Mouse (Mus musculus): ENCODE data around the gene Clhc1. TPM values are rescaled to one million over a fixed set of nuclear protein-coding genes. Genes with fewer than 3 reads are reported as not detected.

Clhc1 gene
- polyA plus RNA-seq (2016; fragmentation: Nextera tagmentation; extraction: Ambion mirVana): 0.21 and 0.23 TPM in 2 replicates

DNA sequence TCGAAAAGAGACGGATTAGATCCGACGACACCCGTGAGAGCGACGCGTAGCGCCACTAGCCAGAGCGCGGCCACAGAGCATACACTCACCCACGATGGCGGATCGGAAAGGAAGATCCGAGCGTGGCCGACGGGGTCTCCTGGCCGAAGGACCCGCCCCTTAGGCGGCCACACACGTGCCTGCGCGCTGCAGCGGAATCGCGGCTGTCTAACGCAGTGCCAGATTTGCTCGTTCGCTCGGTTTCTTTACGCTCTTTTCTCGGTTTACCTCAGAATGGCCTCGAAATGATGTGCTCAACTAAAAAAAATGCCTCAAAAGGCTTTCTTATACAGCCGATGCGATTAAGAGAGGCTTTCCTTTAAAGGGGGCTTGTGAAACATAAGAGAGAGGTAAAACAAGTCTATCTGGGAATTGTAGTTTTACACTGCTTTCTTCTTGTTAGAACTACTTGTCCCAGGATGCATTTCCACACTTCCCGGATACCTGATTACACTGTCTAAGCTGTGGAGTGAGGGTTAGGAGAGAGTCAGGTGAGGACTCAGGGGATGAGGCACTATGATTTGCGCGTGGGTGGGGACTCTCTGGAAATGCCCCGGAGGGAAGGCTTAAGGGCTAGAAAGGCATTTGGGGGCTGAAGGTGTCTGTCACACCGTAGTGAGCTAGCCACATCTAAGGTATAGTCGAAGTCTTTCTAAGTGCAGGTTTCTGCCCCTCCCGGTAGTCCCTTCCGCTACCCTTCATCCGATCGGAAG lies at the start of gene Clhc1, which contains the start of gene Rps27a:
TSS of gene Clhc1 (plus strand) at position 199 of the 752 bp plus-strand sequence.
TSS of gene Rps27a (minus strand) at position 358 of the 752 bp plus-strand sequence.
- H3K4me2 ChIP-seq: peak within 1 kb of the TSS; percentile 83
- peaks cover 38% of the 10 kb centered on the region for H3K36me3 ChIP-seq
- under 1% methylated on average over 46 of the region's 46 CpGs for WGBS (ENCODE audit: insufficient replicate concordance)
- no peaks in the 10 kb centered on the region for H3K9me3 ChIP-seq (replicated peaks)
- peak; percentile 96 for ATAC-seq
- peak within 1 kb of the TSS; percentile 86 for H3K27ac ChIP-seq
- no peaks in the 10 kb centered on the region for H3K27me3 ChIP-seq (replicated peaks)
- H3K9ac ChIP-seq: peak within 1 kb of the TSS; percentile 91
- peak within 1 kb of the TSS; percentile 88 for H3K4me3 ChIP-seq
- H3K4me1 ChIP-seq: peaks cover 28% of the 10 kb centered on the region

DNA sequence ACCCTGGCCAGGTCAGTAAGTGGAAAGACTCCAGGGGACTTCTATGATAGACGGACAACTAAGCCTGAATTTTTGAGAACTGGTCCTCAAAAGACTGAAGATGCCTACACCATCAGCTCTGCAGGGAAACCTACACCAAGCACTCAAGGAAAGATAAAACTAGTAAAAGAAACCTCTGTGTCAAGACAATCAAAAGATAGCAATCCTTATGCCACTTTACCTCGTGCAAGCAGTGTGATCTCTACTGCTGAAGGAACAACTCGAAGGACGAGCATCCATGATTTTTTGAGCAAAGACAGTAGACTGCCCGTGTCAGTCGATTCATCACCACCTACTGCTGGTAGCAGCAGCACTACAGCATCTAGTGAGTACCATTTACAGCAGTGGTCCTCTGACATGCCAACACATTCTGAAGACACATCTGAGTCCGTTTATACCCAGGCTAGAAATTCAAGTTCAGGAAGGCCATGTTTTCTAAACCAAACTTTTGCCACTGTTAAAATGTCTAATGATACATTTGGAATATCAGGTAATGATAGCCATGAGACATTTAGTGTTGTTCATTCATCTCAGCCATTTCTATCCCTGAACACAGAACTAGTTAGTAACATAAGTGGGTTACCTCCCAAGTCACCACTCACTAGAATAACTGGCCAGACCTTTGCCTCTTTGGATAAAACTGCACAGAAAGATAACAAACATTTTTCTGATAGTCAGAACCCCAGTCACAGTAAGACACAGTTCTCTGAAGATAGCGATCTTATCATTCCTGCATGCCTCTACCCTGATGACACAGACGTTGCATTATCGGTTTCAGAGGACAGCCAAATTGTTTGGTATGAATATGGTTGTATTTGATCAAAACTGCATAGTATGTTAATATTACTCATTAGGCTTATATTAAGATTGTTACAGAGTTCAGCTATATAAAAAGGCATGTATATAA lies 43.5 kb upstream of the Clhc1 start:
- WGBS (ENCODE audit: insufficient replicate concordance): 54% methylated on average over 10 of the region's 10 CpGs
- H3K4me1 ChIP-seq: peaks cover 20% of the 10 kb centered on the region
- no peaks in the 10 kb centered on the region for H3K9me3 ChIP-seq (replicated peaks)
- H3K27ac ChIP-seq: peak overlapping the region; percentile 69
- peaks cover 12% of the 10 kb centered on the region for H3K36me3 ChIP-seq
- H3K27me3 ChIP-seq (replicated peaks): no peaks in the 10 kb centered on the region
- H3K4me3 ChIP-seq: no peak overlapping the region
- ATAC-seq: peak; percentile 94
- peak overlapping the region; percentile 35 for H3K4me2 ChIP-seq
- no peak overlapping the region for H3K9ac ChIP-seq

DNA sequence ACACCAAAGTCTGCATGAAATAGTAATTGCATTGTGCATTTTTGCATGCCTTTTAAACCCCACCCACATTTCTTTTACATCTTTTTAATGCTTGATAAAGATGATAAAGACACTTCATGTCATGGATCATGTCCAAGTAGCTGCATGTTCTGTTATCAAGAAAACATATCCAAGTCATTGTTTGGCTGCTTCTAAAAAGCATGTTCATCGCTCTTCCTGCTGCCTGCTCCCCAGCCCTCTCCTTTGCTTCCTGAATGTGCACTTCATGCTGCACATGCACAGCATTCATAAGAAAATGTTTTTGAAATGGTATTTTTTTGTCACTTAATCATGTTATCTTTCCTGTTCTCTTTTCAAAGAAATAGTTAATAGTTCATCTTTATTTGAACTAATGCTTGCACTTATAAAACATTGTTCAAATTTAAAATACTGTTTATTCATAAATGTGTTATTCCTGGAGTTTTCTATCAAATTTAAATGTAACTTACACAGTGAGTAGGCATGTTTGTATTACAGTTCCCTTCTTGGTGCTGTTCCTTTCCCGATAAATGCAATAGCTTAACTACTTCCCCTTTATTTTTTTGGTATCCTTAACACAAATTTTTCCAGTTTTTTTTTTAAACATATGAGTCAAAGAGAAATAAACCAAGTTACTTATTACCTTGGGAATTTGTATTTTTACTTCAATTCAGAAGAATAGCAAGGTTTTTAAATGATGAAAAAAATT lies 42.7 kb upstream of the Clhc1 start:
- ATAC-seq: peak; percentile 54; the same call in 1 of the 2 replicates
- WGBS (ENCODE audit: insufficient replicate concordance): 56% methylated on average over 2 of the region's 2 CpGs
- peaks cover 10% of the 10 kb centered on the region for H3K36me3 ChIP-seq
- H3K27ac ChIP-seq: peak overlapping the region; percentile 63
- no peaks in the 10 kb centered on the region for H3K27me3 ChIP-seq (replicated peaks)
- no peaks in the 10 kb centered on the region for H3K9me3 ChIP-seq (replicated peaks)
- peak overlapping the region; percentile 35 for H3K4me2 ChIP-seq
- peaks cover 20% of the 10 kb centered on the region for H3K4me1 ChIP-seq
- H3K4me3 ChIP-seq: no peak overlapping the region
- no peak overlapping the region for H3K9ac ChIP-seq

DNA sequence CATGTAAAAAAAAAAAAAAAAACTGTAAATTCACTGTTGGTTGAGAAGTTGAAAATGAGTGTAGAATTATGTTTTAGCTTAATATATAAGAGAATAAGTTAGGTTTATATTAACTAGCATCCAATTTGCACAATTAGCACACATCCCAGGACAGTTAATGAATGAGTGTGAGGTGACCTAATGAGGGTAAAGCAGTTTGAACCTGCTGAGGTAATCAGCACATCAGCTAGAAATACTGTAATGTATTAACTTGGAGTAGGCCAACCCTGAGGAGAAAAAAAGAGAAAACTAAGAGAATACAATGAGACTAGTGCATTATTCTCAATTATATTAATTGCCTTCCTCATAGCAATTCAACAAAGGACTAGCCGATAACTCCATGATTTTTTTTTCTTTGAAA lies 38.3 kb upstream of the Clhc1 start:
- 88% methylated on average over 1 of the region's 1 CpGs for WGBS (ENCODE audit: insufficient replicate concordance)
- no peaks in the 10 kb centered on the region for H3K27me3 ChIP-seq (replicated peaks)
- no peak overlapping the region for H3K27ac ChIP-seq
- H3K4me3 ChIP-seq: no peak overlapping the region
- H3K4me1 ChIP-seq: peaks cover 23% of the 10 kb centered on the region
- no peaks in the 10 kb centered on the region for H3K9me3 ChIP-seq (replicated peaks)
- no peak overlapping the region for H3K9ac ChIP-seq
- no peak for ATAC-seq
- no peak overlapping the region for H3K4me2 ChIP-seq
- peaks cover 23% of the 10 kb centered on the region for H3K36me3 ChIP-seq

DNA sequence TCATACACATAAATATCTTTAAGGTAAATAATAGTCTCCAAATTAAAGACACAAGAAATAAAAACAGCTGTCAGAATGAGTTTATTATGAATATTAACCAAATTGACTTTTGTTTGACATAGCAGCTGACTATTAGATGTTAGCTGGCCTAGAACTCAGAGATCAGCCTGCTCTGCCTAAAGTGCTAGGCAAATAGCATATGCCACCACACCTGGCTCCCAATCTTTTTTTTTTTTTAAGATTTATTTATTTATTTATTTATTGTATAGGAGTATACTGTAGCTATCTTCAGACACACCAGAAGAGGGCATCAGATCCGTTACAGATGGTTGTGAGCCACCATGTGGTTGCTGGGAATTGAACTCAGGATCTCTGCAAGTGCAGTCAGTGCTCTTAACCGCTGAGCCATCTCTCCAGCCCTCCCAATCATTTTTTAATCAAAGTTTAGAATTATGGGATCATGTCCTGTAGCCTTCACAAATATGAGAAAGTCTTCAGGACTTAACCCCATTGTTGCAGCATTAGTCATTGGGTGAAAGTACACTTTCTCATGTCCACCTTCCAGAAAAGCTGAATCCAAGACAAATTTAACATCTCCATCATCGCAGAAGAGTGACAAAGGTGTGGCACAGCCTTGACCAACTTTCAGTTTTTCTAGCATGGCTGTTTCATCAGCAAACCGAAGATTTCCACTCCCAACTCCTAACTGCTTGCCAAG lies 34.8 kb upstream of the Clhc1 start:
- Histone ChIP-seq H3K9ac (no peak overlapping the region), H3K27ac (no peak overlapping the region), H3K27me3 (replicated peaks) (no peaks in the 10 kb centered on the region), H3K4me2 (no peak overlapping the region), H3K4me3 (no peak overlapping the region), H3K36me3 (peaks cover 21% of the 10 kb centered on the region), H3K4me1 (peaks cover 18% of the 10 kb centered on the region), H3K9me3 (replicated peaks) (no peaks in the 10 kb centered on the region)
- WGBS (ENCODE audit: insufficient replicate concordance): 83% methylated on average over 4 of the region's 4 CpGs
- ATAC-seq: no peak

DNA sequence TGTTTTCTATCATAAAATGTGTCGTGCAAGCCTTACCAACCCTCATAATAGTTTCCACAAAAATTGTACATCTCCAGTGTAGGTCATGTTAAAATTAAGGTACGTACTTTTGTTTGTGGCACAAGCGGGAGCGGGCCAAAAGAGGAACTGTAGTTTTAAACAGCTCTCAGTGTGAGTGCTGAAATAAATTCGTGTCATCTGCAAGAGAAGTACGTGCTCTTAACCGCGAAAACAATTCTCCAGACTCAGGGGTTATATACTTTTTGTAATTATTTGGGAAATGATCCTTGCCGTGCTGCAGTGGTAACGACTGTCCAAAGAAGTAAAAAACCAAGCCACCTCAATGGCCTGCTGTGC lies 33.4 kb upstream of the Clhc1 start:
- Histone ChIP-seq H3K4me3 (peak overlapping the region; percentile 73), H3K4me2 (peak overlapping the region; percentile 81), H3K36me3 (peaks cover 21% of the 10 kb centered on the region), H3K9me3 (replicated peaks) (no peaks in the 10 kb centered on the region), H3K4me1 (peaks cover 18% of the 10 kb centered on the region), H3K9ac (peak overlapping the region; percentile 78), H3K27ac (peak overlapping the region; percentile 82), H3K27me3 (replicated peaks) (no peaks in the 10 kb centered on the region)
- no peak for ATAC-seq
- WGBS (ENCODE audit: insufficient replicate concordance): 7% methylated on average over 10 of the region's 10 CpGs

DNA sequence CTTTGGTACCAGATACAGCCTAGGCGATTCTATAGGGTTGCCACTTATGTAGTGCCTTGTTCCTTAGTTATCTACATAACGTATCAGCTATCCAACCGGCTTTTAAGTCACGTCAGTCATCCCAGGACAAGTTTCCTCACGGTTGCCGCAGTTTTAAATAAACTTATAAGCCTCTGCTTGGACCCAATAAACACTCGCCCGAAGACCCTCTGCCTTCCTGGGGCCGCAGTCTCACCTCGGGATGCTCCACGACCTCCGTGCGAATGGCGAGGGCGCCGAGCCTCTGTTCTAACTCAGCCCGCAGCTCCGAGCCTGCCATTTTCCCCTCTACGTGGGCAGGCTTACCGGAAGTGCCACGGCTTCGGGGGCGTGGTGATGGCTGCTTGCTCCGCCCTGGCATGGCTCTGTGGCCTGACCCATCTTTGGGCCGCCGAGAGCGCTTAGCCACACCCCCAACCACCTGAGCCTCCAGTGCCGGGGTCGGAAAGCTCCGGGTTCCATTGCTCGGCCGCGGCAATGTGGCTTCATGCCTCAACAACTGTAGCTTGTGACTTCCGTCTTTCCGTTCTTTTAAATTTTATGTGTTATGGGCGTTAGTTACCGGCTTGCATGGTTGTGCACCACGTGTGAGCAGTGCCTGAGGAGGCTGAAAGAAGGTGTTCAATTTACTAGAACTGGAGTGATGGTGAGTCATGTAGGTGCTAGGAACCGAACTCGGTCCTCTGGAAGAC lies 32.9 kb upstream of the Clhc1 start, which contains the start of gene Prorsd1:
TSS of gene Prorsd1 (minus strand) at position 352 of the 731 bp plus-strand sequence.
- H3K27ac ChIP-seq: peak within 1 kb of the TSS; percentile 82
- ATAC-seq: peak; percentile 100
- no peaks in the 10 kb centered on the region for H3K9me3 ChIP-seq (replicated peaks)
- H3K9ac ChIP-seq: peak within 1 kb of the TSS; percentile 78
- H3K36me3 ChIP-seq: peaks cover 21% of the 10 kb centered on the region
- H3K4me1 ChIP-seq: peaks cover 18% of the 10 kb centered on the region
- H3K4me2 ChIP-seq: peak within 1 kb of the TSS; percentile 81
- 2% methylated on average over 40 of the region's 40 CpGs for WGBS (ENCODE audit: insufficient replicate concordance)
- H3K4me3 ChIP-seq: peak within 1 kb of the TSS; percentile 73
- no peaks in the 10 kb centered on the region for H3K27me3 ChIP-seq (replicated peaks)

DNA sequence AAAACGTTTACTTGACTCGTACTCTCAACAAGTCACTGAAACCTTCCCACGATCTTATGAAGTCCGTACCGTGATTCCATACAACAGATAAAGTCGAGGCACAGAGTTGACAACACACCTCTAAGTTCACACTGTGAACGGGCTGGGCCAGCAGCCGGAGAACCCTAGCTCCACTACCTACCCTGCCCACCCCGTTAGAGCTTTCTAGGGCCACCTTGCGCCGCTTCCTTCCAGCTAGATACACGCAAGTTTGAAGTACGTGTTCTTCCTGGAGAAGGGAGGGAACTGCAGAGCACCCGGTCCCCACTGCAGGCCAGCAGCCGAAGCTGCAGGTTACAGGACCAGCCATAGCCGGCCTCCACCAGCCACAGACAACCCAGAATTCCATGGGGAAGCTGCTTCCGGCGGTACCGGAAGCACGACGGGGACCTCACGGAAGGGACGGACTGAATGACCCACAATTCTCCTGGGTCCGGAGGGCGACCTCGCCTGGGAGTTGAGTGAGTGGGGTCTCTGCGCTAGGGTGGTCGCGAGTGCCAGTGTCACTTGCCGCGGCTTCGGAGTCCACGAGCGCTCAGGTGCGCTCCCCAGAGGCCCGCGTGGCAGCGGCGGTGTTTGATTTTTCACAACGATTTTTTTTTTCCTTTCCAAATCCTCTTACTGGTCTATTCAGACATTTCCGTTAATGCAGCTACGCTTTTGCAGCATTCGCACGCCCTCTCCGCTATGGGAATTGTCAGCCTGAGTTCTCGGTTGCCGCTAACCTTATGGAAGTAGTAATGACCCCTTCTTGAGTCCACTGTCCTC lies 21.6 kb upstream of the Clhc1 start, which contains the start of gene Mtif2:
TSS of gene Mtif2 (plus strand) at position 421 of the 807 bp plus-strand sequence.
- H3K4me1 ChIP-seq: peaks cover 25% of the 10 kb centered on the region
- H3K9ac ChIP-seq: peak within 1 kb of the TSS; percentile 84
- no peaks in the 10 kb centered on the region for H3K9me3 ChIP-seq (replicated peaks)
- H3K4me2 ChIP-seq: peak within 1 kb of the TSS; percentile 76
- 2% methylated on average over 47 of the region's 47 CpGs for WGBS (ENCODE audit: insufficient replicate concordance)
- H3K27ac ChIP-seq: peak within 1 kb of the TSS; percentile 88
- H3K4me3 ChIP-seq: peak within 1 kb of the TSS; percentile 84
- 0 out of 2 replicates have a peak, but pooled peaks cover 2% of the 10 kb centered on the region for H3K27me3 ChIP-seq (replicated peaks)
- ATAC-seq: peak; percentile 96
- peaks cover 20% of the 10 kb centered on the region for H3K36me3 ChIP-seq

DNA sequence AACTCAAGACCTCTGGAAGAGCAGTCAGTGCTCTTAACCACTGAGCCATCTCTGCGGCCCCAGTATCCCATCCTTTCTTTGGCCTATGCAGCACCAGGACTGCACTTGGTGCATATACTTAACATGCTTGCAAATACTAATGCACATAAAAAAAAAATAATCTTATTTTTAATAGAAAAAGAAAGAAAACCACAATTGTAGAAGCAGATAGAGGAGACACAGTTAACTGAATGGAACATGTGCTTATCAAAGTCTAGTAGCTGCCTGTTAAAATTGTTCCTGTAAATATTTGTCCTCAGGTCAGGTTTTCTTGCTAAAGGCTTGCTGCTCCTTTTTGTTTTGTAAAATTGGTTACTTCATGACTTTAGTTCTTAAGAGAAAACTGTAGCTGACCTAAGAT lies 9.5 kb upstream of the Clhc1 start:
- Histone ChIP-seq H3K27ac (no peak overlapping the region), H3K9ac (no peak overlapping the region), H3K9me3 (replicated peaks) (no peaks in the 10 kb centered on the region), H3K36me3 (peaks cover 78% of the 10 kb centered on the region), H3K4me3 (no peak overlapping the region), H3K4me1 (no peaks in the 10 kb centered on the region), H3K4me2 (no peak overlapping the region), H3K27me3 (replicated peaks) (no peaks in the 10 kb centered on the region)
- 94% methylated on average over 1 of the region's 1 CpGs for WGBS (ENCODE audit: insufficient replicate concordance)
- ATAC-seq: no peak

All from liver, embryonic 12.5 days (tissue).